Mouse (Mus musculus) CH12.LX (cell line): ENCODE measurements around the gene Ncoa3. TPM values are rescaled to one million over a fixed set of nuclear protein-coding genes. Genes with fewer than 3 reads are reported as not detected.

Experiments
- DNase-seq: peaks from one replicate; pipeline ENCODE4 v3.0.0-alpha.2; 2013; ENCODE audit errors: extremely low read depth
- H3K27ac ChIP-seq: 2 replicates; pipeline ENCODE4 v1.5.1; 2012; ENCODE audit warnings: low read depth, mild to moderate bottlenecking, control low read depth, moderate library complexity; ENCODE audit not compliant: insufficient read depth
- H3K27me3 ChIP-seq: replicated peaks from 2 replicates; pipeline ENCODE3; 2012; ENCODE audit warnings: inconsistent platforms
- H3K36me3 ChIP-seq, 2 experiments: replicated peaks in 1 of 2; 2 replicates each; pipeline versions ENCODE3 to v1.6.1; 2012; ENCODE audit warnings: inconsistent platforms in 1 of 2, low read length in 1 of 2, mild to moderate bottlenecking in 1 of 2, mixed read lengths in 1 of 2, moderate library complexity in 1 of 2; ENCODE audit not compliant: control insufficient read depth in 1 of 2, insufficient read depth in 1 of 2
- H3K4me1 ChIP-seq, 2 experiments: 2 replicates each; pipeline ENCODE4 v1.6.1; 2012; ENCODE audit warnings: inconsistent platforms in 1 of 2, moderate library complexity in 1 of 2; ENCODE audit not compliant: insufficient read depth in 2 of 2, control insufficient read depth in 1 of 2
- H3K4me2 ChIP-seq: 2 replicates; pipeline ENCODE4 v1.6.1; 2012; ENCODE audit warnings: low read depth, mild to moderate bottlenecking, control low read depth; ENCODE audit not compliant: poor library complexity, insufficient read depth, severe bottlenecking
- H3K4me3 ChIP-seq, 3 experiments: fragments of 150-350 bp in 1 of 3; sonication (generic) in 1 of 3; replicated peaks in 1 of 3; 2 replicates each; pipeline versions ENCODE3 to v1.5.1; 2011 to 2012; ENCODE audit warnings: low read depth in 2 of 3, low read length in 2 of 3, mild to moderate bottlenecking in 2 of 3, moderate library complexity in 2 of 3, control low read depth in 1 of 3, improper control_type of control experiment in 1 of 3, inconsistent platforms in 1 of 3, mixed read lengths in 1 of 3; ENCODE audit not compliant: poor library complexity in 1 of 3
- H3K79me2 ChIP-seq: replicated peaks from 2 replicates; pipeline ENCODE4 v1.6.1; 2012; ENCODE audit warnings: mild to moderate bottlenecking, moderate library complexity; ENCODE audit not compliant: control insufficient read depth, poor library complexity, insufficient read depth, severe bottlenecking; ENCODE audit errors: extremely low read depth
- H3K9ac ChIP-seq: 2 replicates; pipeline ENCODE4 v1.6.1; 2012; ENCODE audit warnings: low read depth, mild to moderate bottlenecking, control low read depth, moderate library complexity; ENCODE audit not compliant: insufficient read depth
- H3K9me3 ChIP-seq: replicated peaks from 2 replicates; pipeline ENCODE3; 2012; ENCODE audit warnings: low read length, inconsistent platforms, mixed read lengths
- E2F4 ChIP-seq: IDR thresholded peaks from 2 replicates; pipeline ENCODE4 v1.6.1; 2011; ENCODE audit warnings: low read depth, low read length, improper control_type of control experiment; ENCODE audit not compliant: insufficient replicate concordance
- ETS1 ChIP-seq: conservative IDR thresholded peaks from 2 replicates; pipeline ENCODE4 v1.6.1; 2012; ENCODE audit warnings: low read depth, mild to moderate bottlenecking, inconsistent platforms, low read length, improper control_type of control experiment, moderate library complexity
- POLR2A ChIP-seq: IDR thresholded peaks from 2 replicates; pipeline ENCODE4 v1.6.1; 2011; ENCODE audit warnings: low read depth, mild to moderate bottlenecking, improper control_type of control experiment, low read length
- POLR2AphosphoS2 ChIP-seq: IDR thresholded peaks from 2 replicates; pipeline ENCODE4 v1.6.1; 2011; ENCODE audit warnings: low read depth, low read length, improper control_type of control experiment
- dilution Hi-C: fragments of 300-500 bp; cut with MboI; formaldehyde crosslinking; loops from 2 replicates; pipeline ENCODE4 v1.14.3; 2020; ENCODE audit warnings: low sequenced_read_pairs; ENCODE audit not compliant: extremely low pct_unique_long_range_greater_than_20kb, extremely low pct_ligation_motif_present
- in situ Hi-C: fragments of 300-500 bp; cut with MboI; formaldehyde crosslinking; loops from 3 replicates; pipeline ENCODE4 v1.14.3; 2019; ENCODE audit warnings: low sequenced_read_pairs, low pct_ligation_motif_present, low pct_unique_long_range_greater_than_20kb, mixed read lengths
- polyA plus RNA-seq: library from polyadenylated mRNA; unstranded; fragments of >175 nt; gene quantifications from 2 replicates; pipeline ENCODE4 v1.2.1, GENCODE M21; 2012; ENCODE audit warnings: low read depth; ENCODE audit not compliant: insufficient read length
- total RNA-seq, 2 experiments: library from RNA; depleted of rRNA; stranded (reverse); fragments of 300-350 nt in 1 of 2; fragments of >200 nt in 1 of 2; gene quantifications; 2 replicates each; pipeline ENCODE4 v1.2.3; 2012 to 2014

Gene Ncoa3
- total and polyA plus RNA-seq, 3 experiments = 13.4 to 21.9 (median 17.1) TPM

DNA sequence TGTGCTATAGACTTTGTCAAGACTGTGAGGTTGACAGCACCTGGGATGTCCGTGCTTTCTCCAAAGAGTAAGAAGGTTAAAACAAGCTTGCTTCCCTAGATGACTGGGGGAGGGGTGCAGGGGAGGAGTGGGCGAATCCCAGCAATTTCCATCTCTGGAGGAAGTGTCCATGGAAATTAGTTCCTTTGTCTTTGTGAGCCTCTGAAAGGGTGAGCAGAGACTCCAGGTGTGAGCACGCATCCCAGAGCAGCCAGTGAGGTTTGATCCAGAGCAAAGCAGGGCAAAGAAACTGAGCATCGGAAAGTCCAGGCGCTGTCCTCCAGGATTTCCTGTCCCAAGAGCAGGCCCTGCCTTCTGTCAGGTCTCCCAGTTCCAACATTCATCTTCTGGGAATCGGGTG lies 81.9 kb downstream of the Ncoa3 start:
- Histone ChIP-seq H3K27ac (no peak overlapping the region), H3K36me3 (peaks cover 22 to 37% of the 10 kb centered on the region in 2 experiments)
- dilution Hi-C loops = no loop called here

GRCm38 (mm10) chr2:166077371-166077770 lies 84.9 kb downstream of the Ncoa3 start:
- dilution Hi-C loops (no loop called here), in situ Hi-C loops (loop anchor here (25.0 kb wide), 2 partner anchors 540 to 710 kb away; partner anchors contain the start of gene Trp53rkb)
- no peak for DNase-seq
- H3K27me3 ChIP-seq = no peaks in the 10 kb centered on the region
- peaks cover 3 to 17% of the 10 kb centered on the region in 2 experiments; a peak in 3 of 4 replicates for H3K4me1 ChIP-seq
- H3K9ac ChIP-seq = no peak overlapping the region
- H3K4me2 ChIP-seq = no peak overlapping the region
- no peak overlapping the region for H3K27ac ChIP-seq
- H3K9me3 ChIP-seq = no peaks in the 10 kb centered on the region
- peaks cover 0 to 12% of the 10 kb centered on the region in 2 experiments for H3K36me3 ChIP-seq
- TF ChIP-seq E2F4 = no peak
- TF ChIP-seq, all 38 proteins: peak for 0
- Histone ChIP-seq H3K79me2 (no peaks in the 10 kb centered on the region), H3K4me3 (no peak overlapping the region)

More for the DNA sequence above, 81.9 kb downstream of the Ncoa3 start:
- no peak for TF ChIP-seq ETS1
- peak; percentile 52; the same call in 1 of the 2 replicates for TF ChIP-seq POLR2AphosphoS2
- no peak overlapping the region for H3K4me2 ChIP-seq
- no peaks in the 10 kb centered on the region for H3K79me2 ChIP-seq
- no peaks in the 10 kb centered on the region for H3K9me3 ChIP-seq
- no peak overlapping the region for H3K4me3 ChIP-seq
- peaks cover 0 to 2% of the 10 kb centered on the region in 2 experiments; a peak in 1 of 4 replicates for H3K4me1 ChIP-seq
- in situ Hi-C loops = no loop called here
- H3K27me3 ChIP-seq = no peaks in the 10 kb centered on the region
- no peak overlapping the region for H3K9ac ChIP-seq
- DNase-seq = no peak

GRCm38 (mm10) chr2:166079231-166079630 lies 86.8 kb downstream of the Ncoa3 start:
- in situ Hi-C loops = loop anchor here (25.0 kb wide), 2 partner anchors 542 to 708 kb away; partner anchors contain the start of gene Trp53rkb
- TF ChIP-seq POLR2A = no peak
- peaks cover 8% of the 10 kb centered on the region for H3K27me3 ChIP-seq
- dilution Hi-C loops = no loop called here
- no peak for DNase-seq
- H3K4me2 ChIP-seq = no peak overlapping the region
- H3K4me3 ChIP-seq = no peak overlapping the region
- H3K79me2 ChIP-seq = no peaks in the 10 kb centered on the region
- no peaks in the 10 kb centered on the region for H3K9me3 ChIP-seq
- no peaks in the 10 kb centered on the region for H3K36me3 ChIP-seq
- H3K9ac ChIP-seq = no peak overlapping the region
- no peak overlapping the region for H3K27ac ChIP-seq
- peaks cover 8 to 36% of the 10 kb centered on the region in 2 experiments for H3K4me1 ChIP-seq
